Comparison of ENCODE assay signal across 24 mouse cellular contexts in genomic region chr8:30063148-30063547, GRCm38 (mm10).
"Had no signal": no experiment of that assay in that cellular context is flagged by ENCODE, and none has a peak within 500 bp of the region (broad histone marks: within the 10 kb centered on the region; RNA-seq: fewer than 3 reads in every experiment).

No protein-coding gene starts in this region.

- H3K9me3 ChIP-seq: heart, embryonic 13.5 days; heart, embryonic 15.5 days; hindbrain, embryonic 13.5 days; hindbrain, embryonic 15.5 days; liver, embryonic 13.5 days; liver, embryonic 15.5 days had no signal

- H3K4me1 ChIP-seq: heart, embryonic 13.5 days; heart, embryonic 15.5 days; hindbrain, embryonic 13.5 days; hindbrain, embryonic 15.5 days; liver, embryonic 13.5 days; liver, embryonic 15.5 days had no signal

- DNase-seq: gastrocnemius, postnatal 14 days; gastrocnemius, postnatal 36 days; heart, adult 11 months; heart, adult 2 months; heart, postnatal 14 days; heart, postnatal 36 days; kidney, adult 18-20 months; kidney, adult 8-10 months; kidney, postnatal 10 days; kidney, postnatal 25 days; kidney, postnatal 4 days; liver; liver, embryonic 13.5 days had no signal

- ATAC-seq: hindbrain, postnatal 0 days; intestine, postnatal 0 days had no signal

- H3K4me3 ChIP-seq: heart, adult 2 months; heart, embryonic 13.5 days; heart, embryonic 15.5 days; hindbrain, embryonic 13.5 days; hindbrain, embryonic 15.5 days; layer of hippocampus, adult 2 months; left cerebral cortex, adult 2 months; liver, embryonic 13.5 days; liver, embryonic 15.5 days had no signal

- H3K36me3 ChIP-seq: heart, embryonic 13.5 days; heart, embryonic 15.5 days; hindbrain, embryonic 13.5 days; hindbrain, embryonic 15.5 days; liver, embryonic 13.5 days; liver, embryonic 15.5 days had no signal

- H3K9ac ChIP-seq: heart, embryonic 13.5 days; heart, embryonic 15.5 days; hindbrain, embryonic 13.5 days; hindbrain, embryonic 15.5 days; liver, embryonic 13.5 days; liver, embryonic 15.5 days had no signal

- H3K4me2 ChIP-seq: heart, embryonic 11.5 days; heart, embryonic 13.5 days; heart, embryonic 15.5 days; hindbrain, embryonic 13.5 days; hindbrain, embryonic 15.5 days; liver, embryonic 11.5 days; liver, embryonic 13.5 days; liver, embryonic 15.5 days had no signal

- H3K27ac ChIP-seq: heart, adult 2 months; heart, embryonic 13.5 days; heart, embryonic 15.5 days; hindbrain, embryonic 13.5 days; hindbrain, embryonic 15.5 days; hindbrain, postnatal 0 days; layer of hippocampus, adult 2 months; left cerebral cortex, adult 2 months; liver, embryonic 13.5 days; liver, embryonic 15.5 days had no signal

- H3K27me3 ChIP-seq: heart, embryonic 13.5 days; heart, embryonic 15.5 days; hindbrain, embryonic 13.5 days; hindbrain, embryonic 15.5 days; liver, embryonic 13.5 days; liver, embryonic 15.5 days had no signal
